Mouse (Mus musculus) erythroblast, adult 5-6 weeks (primary cell): Measurements from ENCODE around the gene Gng12. TPM values are rescaled to one million over a fixed set of nuclear protein-coding genes. Genes with fewer than 3 reads are reported as not detected.

Experiments used
- total RNA-seq, 2 experiments: library from RNA; stranded (forward) in 1 of 2; stranded (reverse) in 1 of 2; fragments of 150-400 nt in 1 of 2; fragments of 200-764, 138-1000 nt in 1 of 2; gene quantifications; 2 replicates each; pipeline versions ENCODE4 v1.2.3 to v1.2.4; 2015 to 2017; ENCODE audit warnings: low replicate concordance in 2 of 2

The Gng12 gene
- total RNA-seq, 2 experiments from 2014 or later, result 8.5 to 39.2 TPM

Other genes starting within 250 kb of the Gng12 start
- gene Vmn1r35, start 210.5 kb upstream of the Gng12 start, total RNA-seq (2015; ENCODE audit: low replicate concordance), result not detected in 2 replicates
- gene Vmn1r35, start 210.5 kb upstream of the Gng12 start, total RNA-seq (2017; ENCODE audit: low replicate concordance), result not detected in 2 replicates
- gene Vmn1r36, start 177.2 kb upstream of the Gng12 start, total RNA-seq (2015; ENCODE audit: low replicate concordance), result not detected in 2 replicates
- not detected in 2 replicates for gene Vmn1r36, start 177.2 kb upstream of the Gng12 start, total RNA-seq (2017; ENCODE audit: low replicate concordance)
- not detected in 2 replicates for gene Vmn1r37, start 167.0 kb upstream of the Gng12 start, total RNA-seq (2015; ENCODE audit: low replicate concordance)
- not detected in 2 replicates for gene Vmn1r37, start 167.0 kb upstream of the Gng12 start, total RNA-seq (2017; ENCODE audit: low replicate concordance)
- gene Vmn1r38, start 113.8 kb upstream of the Gng12 start, total RNA-seq (2015; ENCODE audit: low replicate concordance), result 0.19 TPM in 1 of 2 replicates, not detected in the other
- not detected in 2 replicates for gene Vmn1r38, start 113.8 kb upstream of the Gng12 start, total RNA-seq (2017; ENCODE audit: low replicate concordance)
- gene Vmn1r39, start 85.8 kb upstream of the Gng12 start, total RNA-seq (2015; ENCODE audit: low replicate concordance), result not detected in 2 replicates
- gene Vmn1r39, start 85.8 kb upstream of the Gng12 start, total RNA-seq (2017; ENCODE audit: low replicate concordance), result not detected in 2 replicates
- 401 and 415 TPM in 2 replicates for gene Gadd45a, start 141.1 kb downstream of the Gng12 start, total RNA-seq (2015; ENCODE audit: low replicate concordance)
- 648 and 695 TPM in 2 replicates for gene Gadd45a, start 141.1 kb downstream of the Gng12 start, total RNA-seq (2017; ENCODE audit: low replicate concordance)